Mouse (Mus musculus): ENCODE measurements around the gene AC161166.1.

The AC161166.1 gene

DNA sequence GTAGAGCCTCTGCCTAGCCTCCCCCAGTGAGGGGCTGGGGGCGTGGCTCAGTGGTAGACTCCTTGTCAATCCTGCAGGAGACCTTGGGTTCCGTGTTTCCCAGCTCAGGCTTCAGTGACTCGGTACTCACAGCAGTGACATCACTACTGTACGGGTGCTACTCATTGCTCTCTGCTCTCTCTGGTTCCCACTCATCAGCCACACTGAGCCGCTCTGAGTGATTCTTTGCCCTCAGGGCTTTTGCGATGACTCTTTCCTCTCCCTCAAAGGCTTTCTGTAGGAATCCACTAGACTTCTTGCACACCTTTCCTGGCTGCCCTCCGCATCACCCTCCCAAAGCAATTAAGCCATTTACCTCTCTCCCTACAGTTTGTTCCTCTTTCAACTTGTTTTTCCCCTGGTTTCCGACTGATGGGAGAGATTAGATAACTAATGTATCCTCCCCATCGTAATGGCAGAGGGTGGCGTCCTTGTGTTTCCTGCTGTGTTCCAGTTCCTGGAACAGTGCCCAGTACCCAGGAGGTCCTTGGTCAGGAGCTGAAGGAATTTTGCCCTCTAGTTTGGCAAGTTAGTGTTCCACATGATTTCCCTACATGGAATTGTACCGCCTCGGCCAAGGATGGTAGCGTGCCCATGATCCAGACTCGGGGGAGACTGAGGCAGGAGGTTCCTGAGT lies 50.7 kb downstream of the AC161166.1 start:
- TF ChIP-seq GATA4 (IDR thresholded peaks at IDR 0.05; ENCODE audit: insufficient replicate concordance, low read length) = no peak
